Mouse (Mus musculus) adrenal gland (tissue): ENCODE measurements around the gene Il4.
"Not testable (repeated sequence)": the region's sequence is repeated elsewhere in the genome, so short reads cannot be mapped to it uniquely, and the experiment has no call there.

Source experiments
- intact Hi-C: fragments of 180-260 bp; cut with DNase I; formaldehyde crosslinking; loops from one replicate; pipeline ENCODE4 v1.15.1; 2025

The Il4 gene

GRCm38 (mm10) chr11:53567224-53568014, 51.0 kb downstream of the Il4 start, which contains the start of gene Kif3a:
Gene Kif3a, plus strand, starts transcription at chr11:53567379.
- intact Hi-C loops: no loop called here

DNA sequence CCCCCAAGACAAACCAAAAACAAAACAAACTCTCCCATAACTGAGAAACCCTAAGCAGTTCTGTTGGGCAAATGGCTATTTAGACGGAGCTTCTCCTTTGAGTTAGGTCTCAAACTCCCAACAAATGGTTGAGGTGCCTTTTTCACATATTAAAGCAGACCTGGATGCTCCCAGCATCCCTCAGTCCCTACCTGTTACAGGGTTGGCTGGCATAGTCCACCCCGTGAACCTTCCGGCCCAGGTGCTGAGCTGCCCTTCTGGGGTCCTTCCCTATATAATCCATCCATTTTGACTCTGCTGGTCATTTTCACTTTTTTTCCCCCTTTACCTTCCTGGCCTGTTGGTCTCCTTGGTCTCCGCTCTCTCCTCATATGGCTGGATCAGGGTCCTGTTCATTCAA, 51.8 kb downstream of the Il4 start:
- intact Hi-C loops: no loop called here

- intact Hi-C loops: no loop called here
Measured at GRCm38 (mm10) chr11:53561986-53562385, 56.5 kb downstream of the Il4 start.

GRCm38 (mm10) chr11:53559980-53560379, 58.5 kb downstream of the Il4 start:
- intact Hi-C loops: not testable (repeated sequence)

DNA sequence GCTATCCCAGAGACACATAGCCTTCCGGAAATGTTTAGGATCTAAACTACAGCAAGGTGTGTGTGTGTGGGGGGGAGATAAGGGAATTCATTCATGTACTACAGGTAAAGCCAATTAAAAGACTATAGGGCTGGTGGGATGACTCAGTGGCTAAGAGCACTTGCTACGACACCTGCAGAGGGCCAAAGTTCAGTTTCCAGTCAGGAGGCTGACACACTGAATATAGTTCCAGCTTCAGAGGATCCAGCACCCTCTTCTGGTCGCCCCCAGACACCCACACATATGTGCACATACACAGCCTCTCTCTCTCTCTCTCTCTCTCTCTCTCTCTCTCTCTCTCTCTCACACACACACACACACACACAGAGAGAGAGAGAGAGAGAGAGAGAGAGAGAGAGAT, 60.5 kb downstream of the Il4 start:
- intact Hi-C loops: not testable (repeated sequence)

GRCm38 (mm10) chr11:53556529-53556928, 61.9 kb downstream of the Il4 start:
- intact Hi-C loops: not testable (repeated sequence)
